Mouse (Mus musculus) layer of hippocampus, adult 18-20 months (tissue): ENCODE data around the gene Olfr1472. TPM values are rescaled to one million over a fixed set of nuclear protein-coding genes. Genes with fewer than 3 reads are reported as not detected.
"Not testable (repeated sequence)": the region's sequence is repeated elsewhere in the genome, so short reads cannot be mapped to it uniquely, and the experiment has no call there.

Experiments
- DNase-seq, 2 experiments: peaks; one replicate each; pipeline ENCODE4 v3.0.0; 2022; ENCODE audit warnings: low spot score in 2 of 2
- long read RNA-seq: library from polyadenylated mRNA; stranded (forward); transcript quantifications from one replicate; pipeline ENCODE4 v2.0.0, GENCODE M21; 2021
- total RNA-seq, 2 experiments: library from RNA; stranded (reverse); gene quantifications; 2 replicates each; pipeline ENCODE4 v1.2.3; 2021

Gene Olfr1472
- total RNA-seq, result not detected
- long read RNA-seq, result 0 reads

DNA sequence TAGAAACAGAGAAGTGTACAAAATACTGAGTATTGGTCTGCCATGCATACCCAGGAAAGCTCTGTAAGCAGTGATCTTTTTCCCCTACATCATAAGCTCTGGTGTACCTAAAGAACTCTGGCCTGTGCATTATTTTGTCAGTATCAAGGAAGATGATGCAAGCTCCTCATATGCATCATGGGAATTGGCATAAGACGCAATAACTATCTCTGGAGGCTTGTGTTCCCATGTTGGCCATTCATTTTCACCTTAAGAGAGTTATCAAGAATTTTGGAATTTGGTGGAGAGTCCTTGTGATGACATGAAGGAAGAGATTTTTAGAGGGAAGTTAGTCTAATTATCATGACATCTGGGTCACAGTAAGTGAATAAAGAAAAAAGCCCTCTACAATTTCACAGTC is at the start of gene Olfr1472:
TSS of gene Olfr1472 (minus strand) at position 101 of the 400 bp plus-strand sequence.
- DNase-seq, result no peak

DNA sequence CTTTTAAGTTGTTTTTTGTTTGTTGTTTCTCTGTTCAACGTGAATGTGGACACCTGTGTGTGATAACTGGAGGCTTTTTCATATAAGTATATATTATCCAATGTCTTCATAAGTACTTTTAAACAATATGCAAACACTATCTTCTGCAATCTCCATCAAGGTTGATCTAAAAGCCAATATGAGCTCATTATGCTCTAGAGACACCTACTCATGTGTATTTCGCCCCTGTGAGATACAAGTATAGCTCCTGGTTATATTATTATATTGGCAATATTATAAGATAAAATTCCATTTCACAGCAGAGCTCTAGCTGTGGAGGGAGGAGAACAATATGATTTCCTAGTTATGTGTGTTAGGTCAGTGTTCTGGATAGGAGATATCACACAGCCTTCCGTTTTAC is 44.4 kb upstream of the Olfr1472 start, which contains the start of gene Olfr1477:
TSS of gene Olfr1477 (plus strand) at position 301 of the 400 bp plus-strand sequence.
- no peak for DNase-seq

DNA sequence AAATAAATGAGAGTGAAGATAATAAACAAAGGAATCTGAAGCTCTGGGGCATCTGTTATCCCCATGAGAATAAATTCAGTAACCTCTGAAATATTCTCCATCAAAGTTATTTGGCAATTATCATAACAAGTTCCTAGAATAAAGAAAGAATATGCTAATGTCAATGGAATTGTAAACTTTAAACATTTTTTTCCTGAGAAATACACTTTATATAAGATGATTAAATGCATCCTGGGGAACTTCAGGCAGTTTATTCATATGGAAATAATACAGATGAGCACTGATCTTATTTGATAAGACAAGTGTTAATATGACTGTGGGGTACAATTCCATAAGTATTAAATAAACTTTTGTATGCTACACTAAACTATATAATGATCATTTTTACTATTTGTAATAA is 24.2 kb upstream of the Olfr1472 start, which contains the start of gene Olfr1475:
TSS of gene Olfr1475 (minus strand) at position 101 of the 400 bp plus-strand sequence.
- no peak for DNase-seq

GRCm38 (mm10) chr19:13469265-13469664 is 13.4 kb upstream of the Olfr1472 start, which contains the start of gene Olfr1474:
Gene Olfr1474 (plus strand): TSS chr19:13469565.
- DNase-seq, result not testable (repeated sequence)

GRCm38 (mm10) chr19:13443109-13443508 is 12.8 kb downstream of the Olfr1472 start, which contains the start of gene Olfr1471:
Gene Olfr1471 (plus strand): TSS chr19:13443409.
- not testable (repeated sequence) for DNase-seq

DNA sequence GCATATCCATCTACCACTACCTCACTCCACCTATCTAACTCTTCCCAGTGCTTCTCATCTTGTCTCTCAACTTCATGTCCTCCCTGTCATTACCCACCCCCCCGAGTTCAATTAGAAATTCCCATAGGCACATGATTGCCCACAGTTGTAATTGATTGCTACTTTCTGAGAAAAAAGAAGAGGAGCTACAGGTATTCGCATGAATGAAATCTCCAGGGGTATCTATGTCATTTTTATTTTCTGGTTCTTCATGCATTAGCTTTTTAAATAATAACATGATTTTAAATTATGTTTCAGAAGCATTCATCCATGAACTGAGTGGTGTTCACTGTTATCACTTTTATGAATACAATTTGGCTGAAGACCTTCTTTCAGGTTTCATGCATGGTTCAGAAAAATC is 48.3 kb downstream of the Olfr1472 start, which contains the start of gene Olfr1469:
TSS of gene Olfr1469 (plus strand) at position 301 of the 400 bp plus-strand sequence.
- no peak for DNase-seq

Other genes with a start within 250 kb of the Olfr1472 start
- gene Olfr1463, start 224.8 kb downstream of the Olfr1472 start, total RNA-seq, result not detected
- not detected for gene Olfr1465, start 140.5 kb downstream of the Olfr1472 start, total RNA-seq
- gene Olfr1466, start 117.2 kb downstream of the Olfr1472 start, total RNA-seq, result not detected
- gene Olfr1467, start 93.8 kb downstream of the Olfr1472 start, total RNA-seq, result not detected
- not detected for gene Olfr1469, start 48.2 kb downstream of the Olfr1472 start, total RNA-seq
- gene Olfr1471, start 12.7 kb downstream of the Olfr1472 start, total RNA-seq, result not detected
- not detected for gene Olfr1474, start 13.5 kb upstream of the Olfr1472 start, total RNA-seq
- gene Olfr1475, start 24.1 kb upstream of the Olfr1472 start, total RNA-seq, result not detected
- not detected for gene Olfr1477, start 44.5 kb upstream of the Olfr1472 start, total RNA-seq
- not detected for gene Olfr1480, start 71.8 kb upstream of the Olfr1472 start, total RNA-seq
- gene Olfr1484, start 127.4 kb upstream of the Olfr1472 start, total RNA-seq, result not detected
- not detected for gene Olfr1487, start 161.3 kb upstream of the Olfr1472 start, total RNA-seq
- gene Olfr1489, start 175.5 kb upstream of the Olfr1472 start, total RNA-seq, result not detected
- gene Olfr1490, start 195.0 kb upstream of the Olfr1472 start, total RNA-seq, result not detected
- not detected for gene Olfr1491, start 241.2 kb upstream of the Olfr1472 start, total RNA-seq